Mouse (Mus musculus): ENCODE results near the gene Gss.

DNA sequence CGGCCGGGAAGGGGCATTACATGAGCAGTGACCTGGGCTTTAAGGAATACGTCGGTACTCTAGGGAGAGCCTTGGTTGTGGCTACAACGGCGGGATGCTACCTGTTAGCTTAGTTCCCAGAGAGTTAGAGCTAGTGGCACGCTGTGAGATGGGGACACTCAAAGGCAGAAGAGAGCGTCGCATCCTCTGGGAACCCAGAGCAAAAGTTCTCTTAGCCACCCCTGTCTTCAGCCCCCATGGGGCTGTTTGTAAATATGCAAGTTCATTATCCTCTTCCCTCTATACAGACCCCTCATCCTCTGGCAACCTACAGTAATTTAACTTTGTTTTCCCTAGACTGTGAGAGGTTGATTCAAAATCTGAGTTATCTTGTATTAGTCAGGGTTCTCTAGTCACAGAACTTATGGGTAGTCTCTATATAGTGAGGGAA, 259 bp upstream of the Gss start:
- no peak for TF ChIP-seq POLR2A (IDR thresholded peaks at IDR 0.05; ENCODE audit: low read depth, low read length)
- no peak for TF ChIP-seq CTCF (IDR thresholded peaks at IDR 0.05; ENCODE audit: extremely low read depth, insufficient read length, insufficient replicate concordance, low read depth, low read length)

Measured in small intestine, adult 2 months (tissue).